Mouse (Mus musculus) spleen, postnatal 10 days (tissue): ENCODE data around the gene Tpgs1.
"Not testable (repeated sequence)": the region's sequence is repeated elsewhere in the genome, so short reads cannot be mapped to it uniquely, and the experiment has no call there.

Experiments used
- DNase-seq, 2 experiments: peaks; one replicate each; pipeline ENCODE4 v3.0.0; 2021 to 2022; ENCODE audit warnings: low spot score in 2 of 2

Gene Tpgs1

GRCm38 (mm10) chr10:79691986-79692548 is 22.9 kb downstream of the Tpgs1 start:
- no peak for DNase-seq

- no peak for DNase-seq
Observed at GRCm38 (mm10) chr10:79693580-79694378, 24.6 kb downstream of the Tpgs1 start.

- no peak for DNase-seq
Observed at GRCm38 (mm10) chr10:79694379-79694655, 25.1 kb downstream of the Tpgs1 start.

GRCm38 (mm10) chr10:79695231-79696128 is 26.3 kb downstream of the Tpgs1 start:
- DNase-seq: peak; percentile 77 to 91

GRCm38 (mm10) chr10:79696129-79696651 is 27.0 kb downstream of the Tpgs1 start:
- DNase-seq: no peak

GRCm38 (mm10) chr10:79697916-79698315 is 28.7 kb downstream of the Tpgs1 start:
- DNase-seq: no peak

GRCm38 (mm10) chr10:79698459-79698858 is 29.3 kb downstream of the Tpgs1 start:
- no peak for DNase-seq

GRCm38 (mm10) chr10:79700676-79701075 is 31.5 kb downstream of the Tpgs1 start:
- no peak for DNase-seq

- DNase-seq: no peak
Observed at GRCm38 (mm10) chr10:79701443-79702129, 32.4 kb downstream of the Tpgs1 start.

GRCm38 (mm10) chr10:79702970-79703369 is 33.8 kb downstream of the Tpgs1 start:
- DNase-seq: not testable (repeated sequence)

GRCm38 (mm10) chr10:79703541-79703940 is 34.4 kb downstream of the Tpgs1 start:
- DNase-seq: no peak

- DNase-seq: peak; percentile 94 to 99
Observed at GRCm38 (mm10) chr10:79704065-79704969, 35.1 kb downstream of the Tpgs1 start, which contains the start of gene Bsg. Gene Bsg, plus strand, starts transcription at chr10:79704491.

GRCm38 (mm10) chr10:79704970-79705360 is 35.8 kb downstream of the Tpgs1 start:
- peak; percentile 52 to 58 for DNase-seq

GRCm38 (mm10) chr10:79705951-79706350 is 36.8 kb downstream of the Tpgs1 start:
- peak; percentile 75 to 86 for DNase-seq

GRCm38 (mm10) chr10:79706406-79707094 is 37.4 kb downstream of the Tpgs1 start:
- DNase-seq: peak in 1 of 2 experiments; percentile 43

GRCm38 (mm10) chr10:79707162-79707561 is 38.0 kb downstream of the Tpgs1 start:
- no peak for DNase-seq

- no peak for DNase-seq
Observed at GRCm38 (mm10) chr10:79707759-79708158, 38.6 kb downstream of the Tpgs1 start.

GRCm38 (mm10) chr10:79708668-79709067 is 39.5 kb downstream of the Tpgs1 start:
- no peak for DNase-seq

- DNase-seq: no peak
Observed at GRCm38 (mm10) chr10:79709307-79709706, 40.1 kb downstream of the Tpgs1 start.

- DNase-seq: peak; percentile 50 to 51
Observed at GRCm38 (mm10) chr10:79712029-79712428, 42.9 kb downstream of the Tpgs1 start.
